ENCODE assay signal across 28 mouse cellular contexts in genomic region chr13:102087766-102088165, GRCm38 (mm10).
A peak's percentile ranks its signal among the peaks of the same experiment; 100 is the strongest.
DNase-seq lines count a peak whose midpoint lies in the region; ATAC-seq lines count a peak whose summit lies in the region.
"Had no signal": no experiment of that assay in that cellular context is flagged by ENCODE, and none has a peak within 500 bp of the region (broad histone marks: within the 10 kb centered on the region; RNA-seq: fewer than 3 reads in every experiment).

No protein-coding gene starts in this region.

- H3K4me1 ChIP-seq in intestine, embryonic 15.5 days (replicated peaks) = no peaks in the 10 kb centered on the region
- no peaks in the 10 kb centered on the region for H3K4me1 ChIP-seq in heart, embryonic 12.5 days (replicated peaks)
- H3K4me1 ChIP-seq: embryonic facial prominence, embryonic 10.5 days; embryonic facial prominence, embryonic 13.5 days; forebrain, embryonic 12.5 days; forebrain, embryonic 15.5 days; hindbrain, embryonic 10.5 days; hindbrain, embryonic 13.5 days had no signal

- no peak overlapping the region for H3K9ac ChIP-seq in intestine, embryonic 15.5 days
- H3K9ac ChIP-seq in heart, embryonic 12.5 days = no peak overlapping the region
- H3K9ac ChIP-seq: embryonic facial prominence, embryonic 13.5 days; forebrain, embryonic 12.5 days; forebrain, embryonic 15.5 days; heart, embryonic 15.5 days; hindbrain, embryonic 13.5 days had no signal

- no peak overlapping the region for H3K4me2 ChIP-seq in intestine, embryonic 15.5 days (replicated peaks)
- H3K4me2 ChIP-seq in heart, embryonic 12.5 days = no peak overlapping the region
- H3K4me2 ChIP-seq: embryonic facial prominence, embryonic 13.5 days; forebrain, embryonic 12.5 days; forebrain, embryonic 15.5 days; heart, embryonic 11.5 days; heart, embryonic 15.5 days; hindbrain, embryonic 13.5 days had no signal

- WGBS in intestine, embryonic 15.5 days = 54% methylated on average over 1 of the region's 1 CpGs
- 68% methylated on average over 1 of the region's 1 CpGs for WGBS in heart, embryonic 12.5 days

- no peaks in the 10 kb centered on the region for H3K36me3 ChIP-seq in splenic B cell, adult 2 months (ENCODE audit: control insufficient read depth, insufficient read depth, low read length, poor library complexity, severe bottlenecking)
- H3K36me3 ChIP-seq in intestine, embryonic 15.5 days = no peaks in the 10 kb centered on the region
- no peaks in the 10 kb centered on the region for H3K36me3 ChIP-seq in heart, embryonic 12.5 days
- H3K36me3 ChIP-seq: embryonic facial prominence, embryonic 10.5 days; embryonic facial prominence, embryonic 13.5 days; forebrain, embryonic 12.5 days; forebrain, embryonic 15.5 days; G1E; heart, embryonic 15.5 days; hindbrain, embryonic 10.5 days; hindbrain, embryonic 13.5 days had no signal

- H3K4me3 ChIP-seq in intestine, embryonic 15.5 days (replicated peaks) = no peak overlapping the region
- H3K4me3 ChIP-seq in heart, embryonic 12.5 days = no peak overlapping the region
- H3K4me3 ChIP-seq: embryonic facial prominence, embryonic 10.5 days; embryonic facial prominence, embryonic 13.5 days; erythroblast, embryonic 14.5 days; forebrain, embryonic 12.5 days; forebrain, embryonic 15.5 days; heart, embryonic 15.5 days; hindbrain, embryonic 10.5 days; hindbrain, embryonic 13.5 days had no signal

- H3K9me3 ChIP-seq in intestine, embryonic 15.5 days = no peaks in the 10 kb centered on the region
- no peaks in the 10 kb centered on the region for H3K9me3 ChIP-seq in heart, embryonic 12.5 days (replicated peaks)
- H3K9me3 ChIP-seq: embryonic facial prominence, embryonic 10.5 days; embryonic facial prominence, embryonic 13.5 days; forebrain, embryonic 12.5 days; forebrain, embryonic 15.5 days; G1E; heart, embryonic 15.5 days; hindbrain, embryonic 10.5 days; hindbrain, embryonic 13.5 days had no signal

- no peak for ATAC-seq in intestine, embryonic 15.5 days
- ATAC-seq in heart, embryonic 12.5 days (ENCODE audit: insufficient number of reproducible peaks, low FRiP score) = no peak
- ATAC-seq: forebrain, embryonic 15.5 days; hindbrain, embryonic 16.5 days; Patski had no signal

- DNase-seq in thymus, postnatal 0 days (ENCODE audit: low spot score) = peak; percentile 61
- DNase-seq in thymus, postnatal 36 days = no peak
- peak; percentile 2 for DNase-seq in splenic B cell, adult 2 months (ENCODE audit: low read depth, low spot score)
- DNase-seq in thymus, postnatal 4 days = peak; percentile 32
- DNase-seq: adrenal gland, postnatal 10 days; adrenal gland, postnatal 36 days; cerebellum, adult 11 months; cerebellum, adult 8-10 months; cerebellum, postnatal 10 days; cerebellum, postnatal 36 days; embryo, embryonic 11 days; gastrocnemius, postnatal 25 days; heart, postnatal 10 days; heart, postnatal 36 days had no signal

- H3K27me3 ChIP-seq in splenic B cell, adult 2 months (ENCODE audit: control insufficient read depth, insufficient read depth, low read length, poor library complexity, severe bottlenecking) = no peaks in the 10 kb centered on the region
- H3K27me3 ChIP-seq in intestine, embryonic 15.5 days (replicated peaks) = no peaks in the 10 kb centered on the region
- H3K27me3 ChIP-seq in heart, embryonic 12.5 days (replicated peaks) = no peaks in the 10 kb centered on the region
- H3K27me3 ChIP-seq: embryonic facial prominence, embryonic 13.5 days; forebrain, embryonic 12.5 days; forebrain, embryonic 15.5 days; heart, embryonic 15.5 days; hindbrain, embryonic 13.5 days; Patski had no signal

- H3K27ac ChIP-seq in intestine, embryonic 15.5 days = no peak overlapping the region
- no peak overlapping the region for H3K27ac ChIP-seq in heart, embryonic 12.5 days (ENCODE audit: poor library complexity, severe bottlenecking)
- H3K27ac ChIP-seq: embryonic facial prominence, embryonic 10.5 days; embryonic facial prominence, embryonic 13.5 days; forebrain, embryonic 12.5 days; forebrain, embryonic 15.5 days; heart, embryonic 15.5 days; hindbrain, embryonic 10.5 days; hindbrain, embryonic 13.5 days had no signal

Comparison
In these comparisons a context has a peak if more than half of its experiments do, and no peak if none do; other contexts are left out.
1. DNase-seq: peak in thymus, postnatal 0 days (single experiment), splenic B cell, adult 2 months (single experiment) and thymus, postnatal 4 days (single experiment); none in thymus, postnatal 36 days (0 of 2).